Mouse (Mus musculus) NIH3T3 (cell line): ENCODE results near the gene Lin7c.

ENCODE experiments used
- DNase-seq: peaks from one replicate; pipeline ENCODE4 v3.0.0-alpha.2; 2012; ENCODE audit warnings: low read depth

Gene Lin7c

GRCm38 (mm10) chr2:109942810-109943570 is 52.3 kb downstream of the Lin7c start:
- no peak for DNase-seq

DNA sequence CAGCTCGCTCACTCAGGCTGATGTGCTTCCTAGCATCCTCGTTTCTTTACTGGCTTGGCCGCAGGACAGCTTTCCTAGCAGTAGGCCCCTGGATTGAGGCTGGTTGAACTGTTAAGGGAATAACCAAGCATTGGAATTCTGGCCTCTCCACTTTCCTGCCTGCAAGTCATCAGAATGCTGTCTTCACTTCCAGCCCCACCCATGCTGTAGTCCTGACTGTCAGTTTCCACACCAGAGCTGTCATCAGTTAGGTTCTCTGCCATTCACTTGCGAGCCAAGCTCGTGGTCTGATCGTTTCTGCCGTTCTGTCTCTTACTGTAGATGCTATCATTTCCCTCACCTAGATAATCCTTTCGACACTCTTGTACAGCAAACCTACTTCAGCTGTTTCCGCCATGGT is 54.3 kb downstream of the Lin7c start:
- peak; percentile 71 for DNase-seq

DNA sequence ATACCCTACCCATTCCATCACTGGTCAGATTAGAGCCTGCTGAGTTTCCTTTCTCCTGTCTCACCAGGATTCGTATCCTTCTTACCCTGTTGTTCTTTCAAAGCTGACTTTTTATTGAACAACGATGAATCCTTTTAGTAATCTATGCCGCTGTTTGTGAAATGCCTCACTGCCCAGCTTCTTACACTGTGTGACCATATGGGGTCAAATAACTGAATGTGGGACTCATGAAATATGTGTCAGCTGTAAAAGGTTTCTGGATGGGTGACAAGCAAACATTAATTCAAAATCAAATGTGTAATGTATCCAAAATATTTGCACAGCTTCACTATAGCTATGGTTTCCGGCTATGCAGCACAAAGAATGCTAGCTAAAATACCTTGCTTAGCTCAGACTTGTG is 54.9 kb downstream of the Lin7c start:
- no peak for DNase-seq

DNA sequence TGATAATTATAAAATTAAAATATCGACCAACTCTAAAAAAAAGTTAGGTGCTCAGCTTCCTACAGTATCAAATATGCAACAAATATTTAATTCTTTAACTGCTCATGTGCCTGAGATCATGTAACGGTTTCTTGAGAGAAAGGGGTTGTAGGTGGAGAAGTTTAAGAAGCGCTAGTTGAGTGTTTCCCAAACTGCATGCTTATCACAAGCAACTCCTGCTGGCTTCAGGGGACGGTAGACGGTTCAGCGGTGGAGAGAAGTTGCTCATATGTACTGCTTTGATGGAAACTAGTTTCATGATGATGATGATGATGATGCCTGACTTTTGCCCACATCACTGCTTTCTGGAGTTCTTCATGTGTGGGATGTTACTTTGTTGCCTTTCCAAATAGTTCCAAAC is 55.8 kb downstream of the Lin7c start:
- no peak for DNase-seq

- no peak for DNase-seq
Observed at GRCm38 (mm10) chr2:109949519-109949918, 58.9 kb downstream of the Lin7c start.

DNA sequence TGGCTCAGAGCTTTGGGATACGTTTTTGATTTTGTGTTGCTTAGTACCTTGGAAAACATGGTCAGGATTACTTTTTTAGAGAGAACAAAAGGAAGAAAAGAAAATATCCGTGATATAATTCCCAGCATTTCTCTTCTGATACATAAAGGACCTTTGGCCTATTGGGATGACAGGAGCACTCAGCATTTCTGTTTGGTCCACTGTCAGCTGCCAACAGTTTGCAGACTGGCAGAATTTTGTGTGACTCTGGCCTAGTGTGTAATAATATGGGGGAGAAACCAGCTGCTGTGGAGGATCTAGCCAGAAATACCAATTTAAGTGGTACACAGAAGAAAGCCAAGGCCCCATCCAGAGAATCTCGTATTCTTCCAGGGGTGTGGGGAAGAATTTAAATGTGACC is 59.7 kb downstream of the Lin7c start:
- no peak for DNase-seq
